Mouse (Mus musculus): ENCODE data around the gene Zfp668.
"Not testable (repeated sequence)": the region's sequence is repeated elsewhere in the genome, so short reads cannot be mapped to it uniquely, and the experiment has no call there.

Zfp668 gene

GRCm38 (mm10) chr7:127876467-127877348, at the start of gene Zfp668:
Gene Zfp668, minus strand, starts transcription at chr7:127876828.
- peak; percentile 93 for DNase-seq (ENCODE audit: low spot score)

- no peak for DNase-seq (ENCODE audit: low spot score)
These were observed 49.4 kb upstream of the Zfp668 start for GRCm38 (mm10) chr7:127926066-127926465.

GRCm38 (mm10) chr7:127925252-127925651, 48.6 kb upstream of the Zfp668 start:
- DNase-seq (ENCODE audit: low spot score) = no peak

GRCm38 (mm10) chr7:127923714-127924113, 47.1 kb upstream of the Zfp668 start:
- no peak for DNase-seq (ENCODE audit: low spot score)

GRCm38 (mm10) chr7:127922451-127923275, 46.0 kb upstream of the Zfp668 start:
- no peak for DNase-seq (ENCODE audit: low spot score)

- no peak for DNase-seq (ENCODE audit: low spot score)
These were observed 44.9 kb upstream of the Zfp668 start for GRCm38 (mm10) chr7:127921516-127921915.

GRCm38 (mm10) chr7:127919290-127919689, 42.7 kb upstream of the Zfp668 start:
- DNase-seq (ENCODE audit: low spot score) = no peak

GRCm38 (mm10) chr7:127918203-127918602, 41.6 kb upstream of the Zfp668 start:
- DNase-seq (ENCODE audit: low spot score) = no peak

- no peak for DNase-seq (ENCODE audit: low spot score)
These were observed 38.7 kb upstream of the Zfp668 start for GRCm38 (mm10) chr7:127915293-127915692.

GRCm38 (mm10) chr7:127912938-127913337, 36.3 kb upstream of the Zfp668 start:
- no peak for DNase-seq (ENCODE audit: low spot score)

- peak; percentile 88 for DNase-seq (ENCODE audit: low spot score)
These were observed 35.7 kb upstream of the Zfp668 start, which contains the start of gene Kat8 for GRCm38 (mm10) chr7:127912190-127912871. Gene Kat8, plus strand, starts transcription at chr7:127912516.

- DNase-seq (ENCODE audit: low spot score) = no peak
These were observed 32.0 kb upstream of the Zfp668 start for GRCm38 (mm10) chr7:127908656-127909055.

GRCm38 (mm10) chr7:127907939-127908338, 31.3 kb upstream of the Zfp668 start:
- DNase-seq (ENCODE audit: low spot score) = no peak

GRCm38 (mm10) chr7:127903971-127904796, 27.6 kb upstream of the Zfp668 start, which contains the start of gene Bckdk:
Gene Bckdk, plus strand, starts transcription at chr7:127904082.
- DNase-seq (ENCODE audit: low spot score) = peak; percentile 83

GRCm38 (mm10) chr7:127901772-127902171, 25.1 kb upstream of the Zfp668 start:
- DNase-seq (ENCODE audit: low spot score) = no peak

GRCm38 (mm10) chr7:127899997-127900396, 23.4 kb upstream of the Zfp668 start:
- DNase-seq (ENCODE audit: low spot score) = no peak

GRCm38 (mm10) chr7:127898179-127898956, 21.7 kb upstream of the Zfp668 start:
- DNase-seq (ENCODE audit: low spot score) = no peak

- DNase-seq (ENCODE audit: low spot score) = no peak
These were observed 20.9 kb upstream of the Zfp668 start for GRCm38 (mm10) chr7:127897542-127897941.

- DNase-seq (ENCODE audit: low spot score) = peak; percentile 74
These were observed 19.8 kb upstream of the Zfp668 start for GRCm38 (mm10) chr7:127896384-127896783.

- not testable (repeated sequence) for DNase-seq (ENCODE audit: low spot score)
These were observed 19.3 kb upstream of the Zfp668 start for GRCm38 (mm10) chr7:127895891-127896290.

All from layer of hippocampus, adult 11-12 months (tissue).